Mouse (Mus musculus): ENCODE data around the gene Parp1. TPM values are rescaled to one million over a fixed set of nuclear protein-coding genes. Genes with fewer than 3 reads are reported as not detected.

Gene Parp1
- polyA plus RNA-seq (2016; fragmentation: Nextera tagmentation; extraction: Ambion mirVana) = 105 and 118 TPM in 2 replicates

GRCm38 (mm10) chr1:180568761-180569452, at the start of gene Parp1:
TSS of gene Parp1 (plus strand) at chr1:180568924.
- under 1% methylated on average over 67 of the region's 67 CpGs for WGBS
- H3K9ac ChIP-seq = peak within 1 kb of the TSS; percentile 76
- H3K36me3 ChIP-seq = peaks cover 12% of the 10 kb centered on the region
- H3K27me3 ChIP-seq (replicated peaks) = 0 out of 2 replicates have a peak, but pooled peaks cover 5% of the 10 kb centered on the region
- ATAC-seq (ENCODE audit: insufficient number of reproducible peaks, low FRiP score) = peak; percentile 98
- no peaks in the 10 kb centered on the region for H3K9me3 ChIP-seq (replicated peaks)
- peak within 1 kb of the TSS; percentile 78 for H3K4me2 ChIP-seq
- H3K27ac ChIP-seq (ENCODE audit: poor library complexity, severe bottlenecking) = peak within 1 kb of the TSS; percentile 84
- peaks cover 30% of the 10 kb centered on the region for H3K4me1 ChIP-seq (replicated peaks)
- H3K4me3 ChIP-seq = peak within 1 kb of the TSS; percentile 68

- Histone ChIP-seq H3K27ac (ENCODE audit: poor library complexity, severe bottlenecking) (no peak overlapping the region), H3K9ac (no peak overlapping the region), H3K4me3 (no peak overlapping the region), H3K9me3 (replicated peaks) (no peaks in the 10 kb centered on the region), H3K27me3 (replicated peaks) (peaks cover 53% of the 10 kb centered on the region), H3K4me1 (replicated peaks) (peaks cover 19% of the 10 kb centered on the region), H3K4me2 (no peak overlapping the region), H3K36me3 (no peaks in the 10 kb centered on the region)
- no peak for ATAC-seq (ENCODE audit: insufficient number of reproducible peaks, low FRiP score)
- 73% methylated on average over 8 of the region's 8 CpGs for WGBS
These were observed 49.2 kb upstream of the Parp1 start for GRCm38 (mm10) chr1:180519520-180519919.

GRCm38 (mm10) chr1:180520190-180520589, 48.5 kb upstream of the Parp1 start:
- Histone ChIP-seq H3K36me3 (no peaks in the 10 kb centered on the region), H3K27ac (ENCODE audit: poor library complexity, severe bottlenecking) (no peak overlapping the region), H3K4me1 (replicated peaks) (peaks cover 19% of the 10 kb centered on the region), H3K9me3 (replicated peaks) (no peaks in the 10 kb centered on the region), H3K4me2 (no peak overlapping the region), H3K4me3 (no peak overlapping the region), H3K9ac (no peak overlapping the region), H3K27me3 (replicated peaks) (peaks cover 55% of the 10 kb centered on the region)
- no peak for ATAC-seq (ENCODE audit: insufficient number of reproducible peaks, low FRiP score)
- WGBS = 66% methylated on average over 7 of the region's 7 CpGs

- WGBS = 72% methylated on average over 2 of the region's 2 CpGs
- H3K4me2 ChIP-seq = no peak overlapping the region
- H3K4me1 ChIP-seq (replicated peaks) = no peaks in the 10 kb centered on the region
- H3K27ac ChIP-seq (ENCODE audit: poor library complexity, severe bottlenecking) = no peak overlapping the region
- H3K27me3 ChIP-seq (replicated peaks) = peaks cover 61% of the 10 kb centered on the region
- ATAC-seq (ENCODE audit: insufficient number of reproducible peaks, low FRiP score) = no peak
- no peaks in the 10 kb centered on the region for H3K36me3 ChIP-seq
- no peaks in the 10 kb centered on the region for H3K9me3 ChIP-seq (replicated peaks)
- H3K4me3 ChIP-seq = no peak overlapping the region
- no peak overlapping the region for H3K9ac ChIP-seq
These were observed 45.4 kb upstream of the Parp1 start for GRCm38 (mm10) chr1:180523320-180523719.

GRCm38 (mm10) chr1:180525301-180525700, 43.4 kb upstream of the Parp1 start:
- Histone ChIP-seq H3K9ac (no peak overlapping the region), H3K4me1 (replicated peaks) (no peaks in the 10 kb centered on the region), H3K4me2 (no peak overlapping the region), H3K27ac (ENCODE audit: poor library complexity, severe bottlenecking) (no peak overlapping the region), H3K27me3 (replicated peaks) (peaks cover 46% of the 10 kb centered on the region), H3K9me3 (replicated peaks) (no peaks in the 10 kb centered on the region), H3K4me3 (no peak overlapping the region), H3K36me3 (no peaks in the 10 kb centered on the region)
- no peak for ATAC-seq (ENCODE audit: insufficient number of reproducible peaks, low FRiP score)
- WGBS = 71% methylated on average over 1 of the region's 1 CpGs

GRCm38 (mm10) chr1:180529847-180530246, 38.9 kb upstream of the Parp1 start:
- Histone ChIP-seq H3K36me3 (no peaks in the 10 kb centered on the region), H3K9ac (no peak overlapping the region), H3K4me3 (no peak overlapping the region), H3K27ac (ENCODE audit: poor library complexity, severe bottlenecking) (no peak overlapping the region), H3K4me1 (replicated peaks) (no peaks in the 10 kb centered on the region), H3K27me3 (replicated peaks) (peaks cover 23% of the 10 kb centered on the region), H3K9me3 (replicated peaks) (peaks cover 12% of the 10 kb centered on the region), H3K4me2 (no peak overlapping the region)
- 85% methylated on average over 7 of the region's 7 CpGs for WGBS
- ATAC-seq (ENCODE audit: insufficient number of reproducible peaks, low FRiP score) = no peak

- Histone ChIP-seq H3K4me3 (no peak overlapping the region), H3K9ac (no peak overlapping the region), H3K27me3 (replicated peaks) (peaks cover 17% of the 10 kb centered on the region), H3K36me3 (no peaks in the 10 kb centered on the region), H3K9me3 (replicated peaks) (peaks cover 12% of the 10 kb centered on the region), H3K4me1 (replicated peaks) (no peaks in the 10 kb centered on the region), H3K4me2 (no peak overlapping the region), H3K27ac (ENCODE audit: poor library complexity, severe bottlenecking) (no peak overlapping the region)
- 61% methylated on average over 8 of the region's 8 CpGs for WGBS
- no peak for ATAC-seq (ENCODE audit: insufficient number of reproducible peaks, low FRiP score)
These were observed 38.1 kb upstream of the Parp1 start for GRCm38 (mm10) chr1:180530457-180531263.

GRCm38 (mm10) chr1:180532671-180533070, 36.1 kb upstream of the Parp1 start:
- no peak overlapping the region for H3K4me2 ChIP-seq
- WGBS = 93% methylated on average over 11 of the region's 11 CpGs
- H3K9ac ChIP-seq = no peak overlapping the region
- no peak for ATAC-seq (ENCODE audit: insufficient number of reproducible peaks, low FRiP score)
- peaks cover 12% of the 10 kb centered on the region for H3K9me3 ChIP-seq (replicated peaks)
- H3K36me3 ChIP-seq = no peaks in the 10 kb centered on the region
- no peak overlapping the region for H3K27ac ChIP-seq (ENCODE audit: poor library complexity, severe bottlenecking)
- H3K4me1 ChIP-seq (replicated peaks) = 0 out of 2 replicates have a peak, but pooled peaks cover 6% of the 10 kb centered on the region
- peaks cover 13% of the 10 kb centered on the region for H3K27me3 ChIP-seq (replicated peaks)
- H3K4me3 ChIP-seq = no peak overlapping the region

GRCm38 (mm10) chr1:180536719-180537118, 32.0 kb upstream of the Parp1 start:
- Histone ChIP-seq H3K4me3 (no peak overlapping the region), H3K9me3 (replicated peaks) (peaks cover 12% of the 10 kb centered on the region), H3K4me2 (no peak overlapping the region), H3K4me1 (replicated peaks) (peaks cover 6% of the 10 kb centered on the region; the same call in 1 of the 2 replicates), H3K9ac (no peak overlapping the region), H3K27ac (ENCODE audit: poor library complexity, severe bottlenecking) (no peak overlapping the region), H3K27me3 (replicated peaks) (no peaks in the 10 kb centered on the region; the same call in 1 of the 2 replicates), H3K36me3 (no peaks in the 10 kb centered on the region)
- 36% methylated on average over 5 of the region's 5 CpGs for WGBS
- no peak for ATAC-seq (ENCODE audit: insufficient number of reproducible peaks, low FRiP score)

- H3K4me1 ChIP-seq (replicated peaks) = peaks cover 6% of the 10 kb centered on the region; the same call in 1 of the 2 replicates
- 22% methylated on average over 2 of the region's 2 CpGs for WGBS
- H3K4me3 ChIP-seq = no peak overlapping the region
- no peak overlapping the region for H3K27ac ChIP-seq (ENCODE audit: poor library complexity, severe bottlenecking)
- peaks cover 11% of the 10 kb centered on the region for H3K27me3 ChIP-seq (replicated peaks)
- H3K9me3 ChIP-seq (replicated peaks) = 0 out of 2 replicates have a peak, but pooled peaks cover 2% of the 10 kb centered on the region
- H3K9ac ChIP-seq = no peak overlapping the region
- H3K4me2 ChIP-seq = no peak overlapping the region
- no peaks in the 10 kb centered on the region for H3K36me3 ChIP-seq
- no peak for ATAC-seq (ENCODE audit: insufficient number of reproducible peaks, low FRiP score)
These were observed 27.5 kb upstream of the Parp1 start for GRCm38 (mm10) chr1:180541251-180541650.
